21 mouse cellular contexts compared by ENCODE assay signal in the genomic region with DNA sequence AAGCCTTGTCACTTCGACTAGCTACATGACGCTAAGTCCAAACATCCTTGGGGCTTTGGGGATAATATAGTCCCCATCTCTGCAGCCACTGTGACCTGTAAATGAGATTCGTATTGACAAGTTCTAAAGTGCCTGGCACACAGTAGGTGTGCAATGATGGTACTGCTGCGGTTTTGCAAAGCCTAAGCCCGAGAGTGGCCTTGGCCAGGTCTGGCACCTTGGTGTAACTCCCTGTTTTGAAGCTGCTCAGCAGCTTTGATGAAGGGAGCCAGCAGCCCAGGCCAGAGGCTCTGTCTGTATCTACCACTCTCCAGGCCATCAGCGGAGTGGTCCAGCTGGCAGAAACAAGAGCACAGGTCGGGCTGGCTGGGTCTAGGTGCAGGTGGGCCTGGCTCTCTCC.
DNase-seq lines count a peak whose midpoint lies in the region; ATAC-seq and TF ChIP-seq lines count a peak whose summit lies in the region.
"Had no signal": no experiment of that assay in that cellular context is flagged by ENCODE, and none has a peak within 500 bp of the region (broad histone marks: within the 10 kb centered on the region; RNA-seq: fewer than 3 reads in every experiment).

No protein-coding gene starts in this region.

- 0 out of 2 replicates have a peak, but pooled peaks cover 3% of the 10 kb centered on the region for H3K4me1 ChIP-seq in heart, embryonic 13.5 days
- H3K4me1 ChIP-seq in heart, embryonic 11.5 days (ENCODE audit: control insufficient read depth, insufficient read depth, low read length), result no peaks in the 10 kb centered on the region
- H3K4me1 ChIP-seq in lung, embryonic 16.5 days (replicated peaks; ENCODE audit: control insufficient read depth, insufficient read depth, low read length), result 0 out of 2 replicates have a peak, but pooled peaks cover 4% of the 10 kb centered on the region
- peaks cover 42% of the 10 kb centered on the region for H3K4me1 ChIP-seq in limb, embryonic 14.5 days (ENCODE audit: control insufficient read depth, insufficient read depth, low read length)
- H3K4me1 ChIP-seq: liver, embryonic 15.5 days; megakaryocyte, embryonic 14.5 days had no signal

- H3K27ac ChIP-seq in heart, embryonic 13.5 days (replicated peaks), result peak overlapping the region; percentile 28; the same call in 1 of the 2 replicates
- no peak overlapping the region for H3K27ac ChIP-seq in heart, embryonic 11.5 days (ENCODE audit: low read depth, low read length)
- peak overlapping the region; percentile 66; the same call in 1 of the 2 replicates for H3K27ac ChIP-seq in lung, embryonic 16.5 days (ENCODE audit: low read length)
- peak overlapping the region; percentile 65 for H3K27ac ChIP-seq in limb, embryonic 14.5 days (replicated peaks; ENCODE audit: low read depth, low read length)
- H3K27ac ChIP-seq: forebrain, embryonic 10.5 days; hindbrain, embryonic 15.5 days; liver, embryonic 15.5 days; neural tube, embryonic 15.5 days had no signal

- H3K4me3 ChIP-seq in heart, embryonic 13.5 days, result no peak overlapping the region
- no peak overlapping the region for H3K4me3 ChIP-seq in heart, embryonic 11.5 days (ENCODE audit: low read depth, low read length)
- no peak overlapping the region for H3K4me3 ChIP-seq in lung, embryonic 16.5 days (ENCODE audit: low read length)
- H3K4me3 ChIP-seq in limb, embryonic 14.5 days (replicated peaks; ENCODE audit: low read length), result no peak overlapping the region
- H3K4me3 ChIP-seq: forebrain, embryonic 10.5 days; hindbrain, embryonic 15.5 days; liver, embryonic 15.5 days; megakaryocyte, embryonic 14.5 days; neural tube, embryonic 15.5 days had no signal

- TF ChIP-seq POLR2A in limb, embryonic 14.5 days (IDR thresholded peaks at IDR 0.05; ENCODE audit: borderline replicate concordance, extremely low read depth, insufficient read depth, insufficient read length), result no peak

- no peaks in the 10 kb centered on the region for H3K9me3 ChIP-seq in heart, embryonic 13.5 days
- H3K9me3 ChIP-seq in heart, embryonic 11.5 days (replicated peaks; ENCODE audit: control insufficient read depth, low read length), result no peaks in the 10 kb centered on the region
- H3K9me3 ChIP-seq in lung, embryonic 16.5 days (ENCODE audit: control insufficient read depth, low read length), result no peaks in the 10 kb centered on the region
- no peaks in the 10 kb centered on the region for H3K9me3 ChIP-seq in limb, embryonic 14.5 days (ENCODE audit: control insufficient read depth, low read length)
- H3K9me3 ChIP-seq: forebrain, embryonic 10.5 days; hindbrain, embryonic 15.5 days; liver, embryonic 15.5 days; megakaryocyte, embryonic 14.5 days; neural tube, embryonic 15.5 days had no signal

- no peak for ATAC-seq in heart, embryonic 13.5 days (ENCODE audit: extremely low read depth, insufficient number of reproducible peaks, low FRiP score, low TSS enrichment)
- no peak for ATAC-seq in heart, embryonic 11.5 days (replicated peaks; ENCODE audit: insufficient number of reproducible peaks, low FRiP score, low TSS enrichment)
- ATAC-seq in lung, embryonic 16.5 days (ENCODE audit: low read depth), result 0 out of 2 replicates have a peak, but pooled peaks have one; percentile 23
- no peak for ATAC-seq in limb, embryonic 14.5 days (ENCODE audit: low FRiP score, low read depth)
- no peak for ATAC-seq in megakaryocyte, adult 5-6 weeks (ENCODE audit: poor library complexity, severe bottlenecking)
- ATAC-seq: intestine, embryonic 16.5 days; Patski had no signal

- 51% methylated on average over 7 of the region's 7 CpGs for WGBS in heart, embryonic 13.5 days
- WGBS in heart, embryonic 11.5 days (ENCODE audit: insufficient replicate concordance), result 59% methylated on average over 7 of the region's 7 CpGs
- 52% methylated on average over 7 of the region's 7 CpGs for WGBS in lung, embryonic 16.5 days
- 61% methylated on average over 7 of the region's 7 CpGs for WGBS in limb, embryonic 14.5 days

- DNase-seq in cerebellum, postnatal 10 days, result peak; percentile 20 to 47
- no peak for DNase-seq in cerebellum, postnatal 4 days (ENCODE audit: low spot score in 2 of 2)
- DNase-seq in lung, postnatal 36 days, result no peak
- no peak for DNase-seq in limb, embryonic 14.5 days (ENCODE audit: low spot score)
- DNase-seq: adrenal gland, adult 8-10 months; cerebellum, adult 9-10 months; kidney, postnatal 36 days; spleen, adult 18-20 months; thymus, postnatal 25 days had no signal

- H3K36me3 ChIP-seq in heart, embryonic 13.5 days, result no peaks in the 10 kb centered on the region
- no peaks in the 10 kb centered on the region for H3K36me3 ChIP-seq in heart, embryonic 11.5 days (ENCODE audit: control insufficient read depth, insufficient read depth, low read length)
- no peaks in the 10 kb centered on the region for H3K36me3 ChIP-seq in lung, embryonic 16.5 days (ENCODE audit: control insufficient read depth, insufficient read depth, low read length)
- no peaks in the 10 kb centered on the region for H3K36me3 ChIP-seq in limb, embryonic 14.5 days (ENCODE audit: control insufficient read depth, insufficient read depth, low read length)
- H3K36me3 ChIP-seq: forebrain, embryonic 10.5 days; hindbrain, embryonic 15.5 days; liver, embryonic 15.5 days; neural tube, embryonic 15.5 days had no signal

- no peak overlapping the region for H3K9ac ChIP-seq in heart, embryonic 13.5 days
- H3K9ac ChIP-seq in heart, embryonic 11.5 days (ENCODE audit: low read depth, low read length), result no peak overlapping the region
- no peak overlapping the region for H3K9ac ChIP-seq in lung, embryonic 16.5 days (ENCODE audit: low read length)
- H3K9ac ChIP-seq in limb, embryonic 14.5 days (ENCODE audit: low read depth, low read length, severe bottlenecking), result no peak overlapping the region
- H3K9ac ChIP-seq: forebrain, postnatal 0 days; hindbrain, embryonic 15.5 days; liver, embryonic 15.5 days; neural tube, embryonic 15.5 days had no signal

- H3K4me2 ChIP-seq in heart, embryonic 13.5 days, result no peak overlapping the region
- no peak overlapping the region for H3K4me2 ChIP-seq in heart, embryonic 11.5 days
- H3K4me2 ChIP-seq in lung, embryonic 16.5 days (ENCODE audit: low read depth, low read length), result no peak overlapping the region
- H3K4me2 ChIP-seq in limb, embryonic 14.5 days (replicated peaks; ENCODE audit: low read depth, low read length, severe bottlenecking), result no peak overlapping the region
- H3K4me2 ChIP-seq: hindbrain, embryonic 15.5 days; liver, embryonic 15.5 days; neural tube, embryonic 15.5 days had no signal

- H3K27me3 ChIP-seq in heart, embryonic 13.5 days (replicated peaks), result peaks cover 30% of the 10 kb centered on the region
- H3K27me3 ChIP-seq in heart, embryonic 11.5 days (ENCODE audit: control insufficient read depth, insufficient read depth, low read length), result peaks cover 9% of the 10 kb centered on the region; the same call in 1 of the 2 replicates
- H3K27me3 ChIP-seq in lung, embryonic 16.5 days (ENCODE audit: control insufficient read depth, insufficient read depth, low read depth, low read length), result no peaks in the 10 kb centered on the region
- no peaks in the 10 kb centered on the region for H3K27me3 ChIP-seq in limb, embryonic 14.5 days (ENCODE audit: control insufficient read depth, insufficient read depth, low read length)
- H3K27me3 ChIP-seq: hindbrain, embryonic 15.5 days; liver, embryonic 15.5 days; neural tube, embryonic 15.5 days; Patski had no signal

Comparison
In these comparisons a context has a peak if more than half of its experiments do, and no peak if none do; other contexts are left out.
1. DNase-seq: peak in cerebellum, postnatal 10 days (2 of 2); none in cerebellum, postnatal 4 days (0 of 2), lung, postnatal 36 days (single experiment) and limb, embryonic 14.5 days (single experiment).